Mouse (Mus musculus): ENCODE results near the gene Eya4. TPM values are rescaled to one million over a fixed set of nuclear protein-coding genes. Genes with fewer than 3 reads are reported as not detected.

Eya4 gene
- total RNA-seq, 2 experiments from 2014 or later, result 4.9 to 5.1 TPM

GRCm38 (mm10) chr10:23159844-23160243 is 190.7 kb downstream of the Eya4 start:
- no peak for DNase-seq (ENCODE audit: low spot score in 2 of 2)

GRCm38 (mm10) chr10:23159138-23159537 is 191.4 kb downstream of the Eya4 start:
- DNase-seq (ENCODE audit: low spot score in 2 of 2), result no peak

- no peak for DNase-seq (ENCODE audit: low spot score in 2 of 2)
Measured at GRCm38 (mm10) chr10:23156866-23157625, 193.5 kb downstream of the Eya4 start.

- DNase-seq (ENCODE audit: low spot score in 2 of 2), result no peak
Measured at GRCm38 (mm10) chr10:23150401-23150800, 200.2 kb downstream of the Eya4 start.

GRCm38 (mm10) chr10:23144616-23145015 is 206.0 kb downstream of the Eya4 start:
- no peak for DNase-seq (ENCODE audit: low spot score in 2 of 2)

GRCm38 (mm10) chr10:23127947-23128346 is 222.6 kb downstream of the Eya4 start:
- no peak for DNase-seq (ENCODE audit: low spot score in 2 of 2)

- no peak for DNase-seq (ENCODE audit: low spot score in 2 of 2)
Measured at GRCm38 (mm10) chr10:23127151-23127550, 223.4 kb downstream of the Eya4 start.

- DNase-seq (ENCODE audit: low spot score in 2 of 2), result no peak
Measured at GRCm38 (mm10) chr10:23126529-23126928, 224.1 kb downstream of the Eya4 start.

- DNase-seq (ENCODE audit: low spot score in 2 of 2), result no peak
Measured at GRCm38 (mm10) chr10:23120437-23120836, 230.1 kb downstream of the Eya4 start.

- peak; percentile 80 to 87 for DNase-seq (ENCODE audit: low spot score in 2 of 2)
Measured at GRCm38 (mm10) chr10:23116786-23117410, 233.7 kb downstream of the Eya4 start.

GRCm38 (mm10) chr10:23116063-23116462 is 234.5 kb downstream of the Eya4 start:
- DNase-seq (ENCODE audit: low spot score in 2 of 2), result no peak

GRCm38 (mm10) chr10:23115321-23115720 is 235.3 kb downstream of the Eya4 start:
- DNase-seq (ENCODE audit: low spot score in 2 of 2), result no peak

GRCm38 (mm10) chr10:23108122-23108521 is 242.5 kb downstream of the Eya4 start:
- no peak for DNase-seq (ENCODE audit: low spot score in 2 of 2)

- no peak for DNase-seq (ENCODE audit: low spot score in 2 of 2)
Measured at GRCm38 (mm10) chr10:23092517-23092916, 258.1 kb downstream of the Eya4 start.

- DNase-seq (ENCODE audit: low spot score in 2 of 2), result no peak
Measured at GRCm38 (mm10) chr10:23091552-23091951, 259.0 kb downstream of the Eya4 start.

- no peak for DNase-seq (ENCODE audit: low spot score in 2 of 2)
Measured at GRCm38 (mm10) chr10:23090323-23090722, 260.3 kb downstream of the Eya4 start.

GRCm38 (mm10) chr10:23089271-23089670 is 261.3 kb downstream of the Eya4 start:
- no peak for DNase-seq (ENCODE audit: low spot score in 2 of 2)

GRCm38 (mm10) chr10:23088764-23089163 is 261.8 kb downstream of the Eya4 start:
- no peak for DNase-seq (ENCODE audit: low spot score in 2 of 2)

GRCm38 (mm10) chr10:23086352-23087215 is 264.0 kb downstream of the Eya4 start:
- DNase-seq (ENCODE audit: low spot score in 2 of 2), result peak; percentile 78 to 83

GRCm38 (mm10) chr10:23081548-23081828 is 269.1 kb downstream of the Eya4 start:
- no peak for DNase-seq (ENCODE audit: low spot score in 2 of 2)

GRCm38 (mm10) chr10:23080749-23081547 is 269.6 kb downstream of the Eya4 start:
- peak; percentile 92 to 93 for DNase-seq (ENCODE audit: low spot score in 2 of 2)

Measured in layer of hippocampus, postnatal 10 days (tissue).